Mouse (Mus musculus): ENCODE measurements around the gene Prickle2.

DNA sequence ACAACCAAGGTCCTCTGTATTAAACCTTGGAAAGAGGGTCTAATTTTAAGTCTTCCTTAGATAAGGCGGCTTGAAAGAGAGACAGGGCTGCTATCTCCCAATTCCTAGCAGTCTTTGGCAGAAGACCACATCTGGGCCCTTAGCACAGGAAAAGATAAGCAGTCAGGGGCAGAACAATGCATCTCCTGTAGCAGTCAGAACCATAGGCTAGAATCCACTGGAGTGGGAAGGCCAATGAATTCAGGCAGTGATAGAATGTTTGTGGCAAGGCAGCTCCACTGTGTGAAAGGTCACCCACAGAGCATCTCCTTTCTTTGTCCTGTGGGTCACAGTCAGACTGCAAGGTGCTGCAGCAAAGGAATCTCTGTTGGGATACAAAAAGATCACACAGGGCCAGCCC is 240.3 kb downstream of the Prickle2 start:
- no peak for TF ChIP-seq POLR2A (IDR thresholded peaks at IDR 0.05; ENCODE audit: insufficient read length, low read depth)
- no peak for TF ChIP-seq E2F4 (IDR thresholded peaks at IDR 0.05; ENCODE audit: insufficient read depth)
- no peak for TF ChIP-seq MAX (IDR thresholded peaks at IDR 0.05; ENCODE audit: low read depth)
- no peak for TF ChIP-seq USF1 (IDR thresholded peaks at IDR 0.05; ENCODE audit: low read depth)
- TF ChIP-seq POLR2AphosphoS2 (IDR thresholded peaks at IDR 0.05; ENCODE audit: insufficient read length, low read depth), result no peak
- no peak for TF ChIP-seq SRF (IDR thresholded peaks at IDR 0.05; ENCODE audit: control insufficient read depth, insufficient read length, low read depth)
- TF ChIP-seq MYOG (IDR thresholded peaks at IDR 0.05; ENCODE audit: control insufficient read depth in 1 of 3, insufficient read depth in 1 of 3, insufficient read length in 2 of 3, low read depth in 2 of 3), result no peak
